Mouse (Mus musculus): Measurements from ENCODE around the gene Cp. TPM values are rescaled to one million over a fixed set of nuclear protein-coding genes. Genes with fewer than 3 reads are reported as not detected.
"Not testable (repeated sequence)": the region's sequence is repeated elsewhere in the genome, so short reads cannot be mapped to it uniquely, and the experiment has no call there.

Gene Cp
- polyA plus RNA-seq, 1 experiment from 2014 or later = 4.7 TPM

GRCm38 (mm10) chr3:20034719-20035404 lies 78.0 kb downstream of the Cp start, which contains the start of gene Hps3:
Gene Hps3 (minus strand): TSS chr3:20035315.
- Histone ChIP-seq H3K27ac (replicated peaks) (peak within 1 kb of the TSS; percentile 86), H3K36me3 (no peaks in the 10 kb centered on the region), H3K4me1 (peaks cover 11% of the 10 kb centered on the region), H3K27me3 (no peaks in the 10 kb centered on the region), H3K4me3 (peak within 1 kb of the TSS; percentile 91), H3K9ac (replicated peaks) (peak within 1 kb of the TSS; percentile 80), H3K9me3 (no peaks in the 10 kb centered on the region), H3K4me2 (replicated peaks) (peak within 1 kb of the TSS; percentile 65)
- peak; percentile 100 for ATAC-seq (replicated peaks)
- WGBS = under 1% methylated on average over 47 of the region's 47 CpGs

GRCm38 (mm10) chr3:20036069-20036468 lies 79.2 kb downstream of the Cp start:
- 82% methylated on average over 4 of the region's 4 CpGs for WGBS
- Histone ChIP-seq H3K36me3 (no peaks in the 10 kb centered on the region), H3K9ac (replicated peaks) (no peak overlapping the region), H3K4me2 (replicated peaks) (peak overlapping the region; percentile 65; the same call in 1 of the 2 replicates), H3K4me3 (no peak overlapping the region), H3K9me3 (no peaks in the 10 kb centered on the region), H3K27me3 (no peaks in the 10 kb centered on the region), H3K4me1 (peaks cover 11% of the 10 kb centered on the region), H3K27ac (replicated peaks) (no peak overlapping the region)
- no peak for ATAC-seq (replicated peaks)

GRCm38 (mm10) chr3:20041461-20041860 lies 84.6 kb downstream of the Cp start:
- not testable (repeated sequence) for H3K4me3 ChIP-seq; H3K9ac ChIP-seq (replicated peaks); H3K4me2 ChIP-seq (replicated peaks); H3K27me3 ChIP-seq; H3K4me1 ChIP-seq; H3K27ac ChIP-seq (replicated peaks); H3K36me3 ChIP-seq; ATAC-seq (replicated peaks); H3K9me3 ChIP-seq
- WGBS = 94% methylated on average over 7 of the region's 7 CpGs

GRCm38 (mm10) chr3:20044736-20045135 lies 87.9 kb downstream of the Cp start:
- not testable (repeated sequence) for H3K36me3 ChIP-seq; H3K4me2 ChIP-seq (replicated peaks); H3K9me3 ChIP-seq; H3K4me3 ChIP-seq; H3K9ac ChIP-seq (replicated peaks); H3K27ac ChIP-seq (replicated peaks); H3K4me1 ChIP-seq; H3K27me3 ChIP-seq; ATAC-seq (replicated peaks)
- WGBS = 52% methylated on average over 3 of the region's 3 CpGs

GRCm38 (mm10) chr3:20057306-20058196 lies 100.7 kb downstream of the Cp start, which contains the start of gene Hltf:
Gene Hltf (plus strand): TSS chr3:20057811.
- peak within 1 kb of the TSS; percentile 82 for H3K4me3 ChIP-seq
- peaks cover 12% of the 10 kb centered on the region for H3K4me1 ChIP-seq
- peak; percentile 100 for ATAC-seq (replicated peaks)
- no peaks in the 10 kb centered on the region for H3K36me3 ChIP-seq
- under 1% methylated on average over 51 of the region's 54 CpGs for WGBS
- H3K4me2 ChIP-seq (replicated peaks) = peak within 1 kb of the TSS; percentile 59
- H3K9ac ChIP-seq (replicated peaks) = peak within 1 kb of the TSS; percentile 81
- no peaks in the 10 kb centered on the region for H3K9me3 ChIP-seq
- H3K27ac ChIP-seq (replicated peaks) = peak within 1 kb of the TSS; percentile 83
- H3K27me3 ChIP-seq = no peaks in the 10 kb centered on the region

- ATAC-seq (replicated peaks) = peak; percentile 38
- H3K27me3 ChIP-seq = no peaks in the 10 kb centered on the region
- peak overlapping the region; percentile 83 for H3K27ac ChIP-seq (replicated peaks)
Measured at GRCm38 (mm10) chr3:20058197-20058541, 101.3 kb downstream of the Cp start.

More at GRCm38 (mm10) chr3:20058197-20058541, 101.3 kb downstream of the Cp start:
- peak overlapping the region; percentile 81 for H3K9ac ChIP-seq (replicated peaks)
- no peaks in the 10 kb centered on the region for H3K36me3 ChIP-seq
- H3K4me3 ChIP-seq = peak overlapping the region; percentile 82
- H3K4me2 ChIP-seq (replicated peaks) = peak overlapping the region; percentile 59
- 0% methylated on average over 8 of the region's 9 CpGs for WGBS
- no peaks in the 10 kb centered on the region for H3K9me3 ChIP-seq
- H3K4me1 ChIP-seq = peaks cover 12% of the 10 kb centered on the region

Other genes starting within 250 kb of the Cp start
- 12.1 and 13.8 TPM in 2 replicates for gene Hps3, start 78.3 kb downstream of the Cp start, polyA plus RNA-seq (2015; fragmentation: Nextera tagmentation; extraction: Ambion mirVana)
- 23.1 and 25.3 TPM in 2 replicates for gene Hltf, start 100.8 kb downstream of the Cp start, polyA plus RNA-seq (2015; fragmentation: Nextera tagmentation; extraction: Ambion mirVana)
- gene Gyg, start 198.3 kb downstream of the Cp start, polyA plus RNA-seq (2015; fragmentation: Nextera tagmentation; extraction: Ambion mirVana) = 29.4 and 30.9 TPM in 2 replicates

All from forebrain, embryonic 15.5 days (tissue).